Mouse (Mus musculus) hindbrain, embryonic 16.5 days (tissue): ENCODE results near the gene Tas1r3. TPM values are rescaled to one million over a fixed set of nuclear protein-coding genes. Genes with fewer than 3 reads are reported as not detected.

Source experiments
- ATAC-seq: fragments of 200-750 bp; cut with Nextera tagmentation; 2 replicates; pipeline ENCODE4 v1.8.0; 2017; ENCODE audit warnings: moderate TSS enrichment, moderate library complexity
- H3K27ac ChIP-seq: fragments of 300-500 bp; sonication (generic); 2 replicates; pipeline ENCODE4 v1.5.1; 2014; ENCODE audit warnings: low read depth, mild to moderate bottlenecking, control low read depth, low read length, moderate library complexity
- H3K27me3 ChIP-seq: fragments of 300-500 bp; sonication (generic); replicated peaks from 2 replicates; pipeline ENCODE4 v1.6.1; 2014; ENCODE audit warnings: low read length; ENCODE audit not compliant: control insufficient read depth, insufficient read depth
- H3K36me3 ChIP-seq: fragments of 300-500 bp; sonication (generic); 2 replicates; pipeline ENCODE4 v1.6.1; 2014; ENCODE audit warnings: mild to moderate bottlenecking, low read length, moderate library complexity, mixed read lengths; ENCODE audit not compliant: control insufficient read depth, insufficient read depth
- H3K4me1 ChIP-seq: fragments of 300-500 bp; sonication (generic); 2 replicates; pipeline ENCODE4 v1.6.1; 2014; ENCODE audit warnings: low read depth, low read length; ENCODE audit not compliant: control insufficient read depth, insufficient read depth
- H3K4me2 ChIP-seq: fragments of 300-500 bp; sonication (generic); 2 replicates; pipeline ENCODE4 v1.6.1; 2014; ENCODE audit warnings: mild to moderate bottlenecking, low read length, control low read depth, moderate library complexity
- H3K4me3 ChIP-seq: fragments of 300-500 bp; sonication (generic); 2 replicates; pipeline ENCODE4 v1.5.1; 2014; ENCODE audit warnings: mild to moderate bottlenecking, low read length, control low read depth, moderate library complexity
- H3K9ac ChIP-seq: fragments of 300-500 bp; sonication (generic); 2 replicates; pipeline ENCODE4 v1.6.1; 2014; ENCODE audit warnings: low read depth, mild to moderate bottlenecking, control low read depth, low read length, moderate library complexity
- H3K9me3 ChIP-seq: fragments of 300-500 bp; sonication (generic); 2 replicates; pipeline ENCODE4 v1.6.1; 2014; ENCODE audit warnings: mild to moderate bottlenecking, low read length, moderate library complexity; ENCODE audit not compliant: control insufficient read depth
- WGBS: fragments of 180-500 bp; shearing (Covaris S2); extraction: QIAGEN DNeasy Blood & Tissue Kit; methylation state at CpG from one replicate; pipeline ENCODE4 v1.1.7; 2014; 5-methylcytosine and 5-hydroxymethylcytosine counted together
- polyA plus RNA-seq: library from polyadenylated mRNA; unstranded; fragments of >200 nt; fragmentation: Nextera tagmentation; extraction: Ambion mirVana; gene quantifications from 2 replicates; pipeline ENCODE4 v1.2.1, GENCODE M21; 2015

Gene Tas1r3
- polyA plus RNA-seq: 0.29 and 0.40 TPM in 2 replicates

DNA sequence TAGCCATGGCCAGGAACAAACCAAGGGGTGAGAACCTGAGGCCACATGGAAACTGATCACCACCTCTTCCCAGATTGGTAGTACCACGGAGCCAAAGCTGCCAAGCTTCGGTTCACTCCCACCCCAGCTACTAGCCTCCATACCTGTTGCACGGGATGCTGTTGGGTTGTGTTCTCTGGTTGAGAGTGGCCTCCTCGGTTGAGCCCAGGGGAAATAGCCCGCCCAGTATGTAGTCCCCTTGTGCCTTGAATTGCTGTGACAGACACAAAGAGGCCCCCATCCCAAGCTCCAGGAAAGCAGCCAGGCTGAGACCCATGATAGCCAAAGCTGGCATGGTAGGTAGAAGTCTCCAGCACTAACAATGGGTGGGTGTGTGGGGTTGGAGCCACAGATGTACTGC, at the start of gene Tas1r3:
Gene Tas1r3, minus strand, starts transcription at position 362 of the 400 bp plus-strand sequence.
- no peak within 1 kb of the TSS for H3K4me3 ChIP-seq
- no peaks in the 10 kb centered on the region for H3K27me3 ChIP-seq
- H3K36me3 ChIP-seq: peaks cover 40% of the 10 kb centered on the region
- no peak within 1 kb of the TSS for H3K4me2 ChIP-seq
- ATAC-seq: no peak
- H3K9ac ChIP-seq: no peak within 1 kb of the TSS
- H3K27ac ChIP-seq: no peak within 1 kb of the TSS
- no peaks in the 10 kb centered on the region for H3K9me3 ChIP-seq
- WGBS: 84% methylated on average over 5 of the region's 5 CpGs
- H3K4me1 ChIP-seq: no peaks in the 10 kb centered on the region

- H3K27me3 ChIP-seq: no peaks in the 10 kb centered on the region
- H3K9ac ChIP-seq: no peak overlapping the region
- 96% methylated on average over 4 of the region's 4 CpGs for WGBS
- no peak overlapping the region for H3K4me2 ChIP-seq
- no peaks in the 10 kb centered on the region for H3K9me3 ChIP-seq
- H3K27ac ChIP-seq: no peak overlapping the region
- peaks cover 27% of the 10 kb centered on the region for H3K36me3 ChIP-seq
- H3K4me1 ChIP-seq: no peaks in the 10 kb centered on the region
- ATAC-seq: no peak
- H3K4me3 ChIP-seq: no peak overlapping the region
Measured at GRCm38 (mm10) chr4:155908751-155909150, 45.6 kb upstream of the Tas1r3 start.

- WGBS: 81% methylated on average over 7 of the region's 7 CpGs
- Histone ChIP-seq H3K9ac (no peak overlapping the region), H3K27ac (no peak overlapping the region), H3K4me3 (no peak overlapping the region), H3K36me3 (peaks cover 31% of the 10 kb centered on the region), H3K9me3 (no peaks in the 10 kb centered on the region), H3K4me1 (no peaks in the 10 kb centered on the region), H3K4me2 (no peak overlapping the region), H3K27me3 (no peaks in the 10 kb centered on the region)
- no peak for ATAC-seq
Measured at GRCm38 (mm10) chr4:155908281-155908680, 45.1 kb upstream of the Tas1r3 start.

GRCm38 (mm10) chr4:155907003-155907402, 43.8 kb upstream of the Tas1r3 start:
- no peak overlapping the region for H3K4me2 ChIP-seq
- no peaks in the 10 kb centered on the region for H3K9me3 ChIP-seq
- H3K4me1 ChIP-seq: no peaks in the 10 kb centered on the region
- H3K27me3 ChIP-seq: no peaks in the 10 kb centered on the region
- H3K4me3 ChIP-seq: no peak overlapping the region
- 86% methylated on average over 11 of the region's 11 CpGs for WGBS
- peaks cover 44% of the 10 kb centered on the region for H3K36me3 ChIP-seq
- H3K9ac ChIP-seq: no peak overlapping the region
- H3K27ac ChIP-seq: no peak overlapping the region
- no peak for ATAC-seq

GRCm38 (mm10) chr4:155906125-155906524, 43.0 kb upstream of the Tas1r3 start:
- 83% methylated on average over 9 of the region's 9 CpGs for WGBS
- Histone ChIP-seq H3K4me2 (no peak overlapping the region), H3K27ac (no peak overlapping the region), H3K36me3 (peaks cover 51% of the 10 kb centered on the region), H3K4me1 (no peaks in the 10 kb centered on the region), H3K4me3 (no peak overlapping the region), H3K9me3 (no peaks in the 10 kb centered on the region), H3K27me3 (no peaks in the 10 kb centered on the region), H3K9ac (no peak overlapping the region)
- no peak for ATAC-seq

- no peak overlapping the region for H3K4me3 ChIP-seq
- peaks cover 56% of the 10 kb centered on the region for H3K36me3 ChIP-seq
- no peaks in the 10 kb centered on the region for H3K27me3 ChIP-seq
- no peak overlapping the region for H3K27ac ChIP-seq
- no peak overlapping the region for H3K9ac ChIP-seq
- H3K9me3 ChIP-seq: no peaks in the 10 kb centered on the region
- ATAC-seq: no peak
- no peaks in the 10 kb centered on the region for H3K4me1 ChIP-seq
- 87% methylated on average over 13 of the region's 13 CpGs for WGBS
- no peak overlapping the region for H3K4me2 ChIP-seq
Measured at GRCm38 (mm10) chr4:155905634-155906033, 42.5 kb upstream of the Tas1r3 start.

GRCm38 (mm10) chr4:155904318-155905102, 41.3 kb upstream of the Tas1r3 start:
- ATAC-seq: no peak

GRCm38 (mm10) chr4:155903246-155903645, 40.1 kb upstream of the Tas1r3 start:
- Histone ChIP-seq H3K9me3 (no peaks in the 10 kb centered on the region), H3K4me1 (no peaks in the 10 kb centered on the region), H3K36me3 (peaks cover 76% of the 10 kb centered on the region), H3K4me3 (no peak overlapping the region), H3K27me3 (no peaks in the 10 kb centered on the region), H3K4me2 (no peak overlapping the region), H3K9ac (no peak overlapping the region), H3K27ac (no peak overlapping the region)
- 98% methylated on average over 13 of the region's 13 CpGs for WGBS
- no peak for ATAC-seq

More at GRCm38 (mm10) chr4:155904318-155905102, 41.3 kb upstream of the Tas1r3 start:
- Histone ChIP-seq H3K4me1 (no peaks in the 10 kb centered on the region), H3K4me2 (no peak overlapping the region), H3K27ac (no peak overlapping the region), H3K27me3 (no peaks in the 10 kb centered on the region), H3K36me3 (peaks cover 66% of the 10 kb centered on the region), H3K4me3 (no peak overlapping the region), H3K9ac (no peak overlapping the region), H3K9me3 (no peaks in the 10 kb centered on the region)
- WGBS: 91% methylated on average over 13 of the region's 13 CpGs

DNA sequence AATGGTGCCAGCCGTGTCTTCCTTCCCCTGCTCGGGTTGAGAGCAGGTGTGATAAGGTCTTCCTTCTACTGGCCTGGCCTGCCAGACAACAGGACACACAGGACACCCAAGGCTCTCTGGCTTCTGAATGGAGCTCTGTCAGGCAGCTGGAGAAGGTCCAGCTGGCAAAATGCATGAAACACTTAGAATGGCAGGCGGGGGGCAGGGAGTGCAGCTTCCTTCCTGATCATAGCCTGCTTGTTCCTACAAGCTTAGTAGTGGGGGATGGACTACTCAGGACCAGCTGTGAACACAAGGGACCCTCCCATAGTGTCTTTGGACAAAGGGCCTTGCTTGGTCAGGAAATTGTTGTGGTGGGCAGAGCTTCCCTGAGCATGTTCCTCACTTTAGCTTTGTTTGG, 38.0 kb upstream of the Tas1r3 start:
- Histone ChIP-seq H3K9ac (no peak overlapping the region), H3K36me3 (peaks cover 78% of the 10 kb centered on the region), H3K4me1 (no peaks in the 10 kb centered on the region), H3K27me3 (no peaks in the 10 kb centered on the region), H3K27ac (no peak overlapping the region; the same call in 1 of the 2 replicates), H3K9me3 (no peaks in the 10 kb centered on the region), H3K4me2 (no peak overlapping the region), H3K4me3 (no peak overlapping the region)
- peak; percentile 67 for ATAC-seq
- 62% methylated on average over 3 of the region's 3 CpGs for WGBS
